Mouse (Mus musculus): Measurements from ENCODE around the gene Hist1h2bh. TPM values are rescaled to one million over a fixed set of nuclear protein-coding genes. Genes with fewer than 3 reads are reported as not detected.

Gene Hist1h2bh
- total RNA-seq, 2 experiments from 2014 or later = 23.5 to 23.8 TPM

GRCm38 (mm10) chr13:23530901-23531875 lies 12.0 kb downstream of the Hist1h2bh start, which contains the start of gene Hist1h4h:
Hist1h4h (plus strand) TSS chr13:23531050.
- DNase-seq = peak; percentile 97

- DNase-seq = peak; percentile 73
Measured at GRCm38 (mm10) chr13:23530181-23530900, 12.9 kb downstream of the Hist1h2bh start.

GRCm38 (mm10) chr13:23529480-23530165 lies 13.6 kb downstream of the Hist1h2bh start:
- DNase-seq = no peak

GRCm38 (mm10) chr13:23529005-23529404 lies 14.2 kb downstream of the Hist1h2bh start:
- DNase-seq = no peak

GRCm38 (mm10) chr13:23526312-23526711 lies 16.9 kb downstream of the Hist1h2bh start:
- DNase-seq = peak; percentile 95

- no peak for DNase-seq
Measured at GRCm38 (mm10) chr13:23525901-23526300, 17.3 kb downstream of the Hist1h2bh start.

GRCm38 (mm10) chr13:23524654-23525053 lies 18.5 kb downstream of the Hist1h2bh start:
- DNase-seq = peak; percentile 84

- DNase-seq = no peak
Measured at GRCm38 (mm10) chr13:23523976-23524375, 19.2 kb downstream of the Hist1h2bh start.

GRCm38 (mm10) chr13:23521703-23522102 lies 21.5 kb downstream of the Hist1h2bh start:
- peak; percentile 83 for DNase-seq

- peak; percentile 86 for DNase-seq
Measured at GRCm38 (mm10) chr13:23519416-23519815, 23.8 kb downstream of the Hist1h2bh start.

- DNase-seq = peak; percentile 86
Measured at GRCm38 (mm10) chr13:23518885-23519284, 24.3 kb downstream of the Hist1h2bh start.

GRCm38 (mm10) chr13:23518295-23518603 lies 24.9 kb downstream of the Hist1h2bh start:
- DNase-seq = no peak

- DNase-seq = peak; percentile 93
Measured at GRCm38 (mm10) chr13:23517603-23518294, 25.4 kb downstream of the Hist1h2bh start.

- DNase-seq = peak; percentile 79
Measured at GRCm38 (mm10) chr13:23516822-23517602, 26.2 kb downstream of the Hist1h2bh start.

- no peak for DNase-seq
Measured at GRCm38 (mm10) chr13:23515826-23516620, 27.2 kb downstream of the Hist1h2bh start.

GRCm38 (mm10) chr13:23515281-23515680 lies 27.9 kb downstream of the Hist1h2bh start:
- DNase-seq = no peak

GRCm38 (mm10) chr13:23513517-23513916 lies 29.7 kb downstream of the Hist1h2bh start:
- DNase-seq = no peak

GRCm38 (mm10) chr13:23510127-23510526 lies 33.1 kb downstream of the Hist1h2bh start:
- no peak for DNase-seq

GRCm38 (mm10) chr13:23506819-23507515 lies 36.2 kb downstream of the Hist1h2bh start:
- no peak for DNase-seq

- DNase-seq = peak; percentile 47
Measured at GRCm38 (mm10) chr13:23506351-23506750, 36.8 kb downstream of the Hist1h2bh start.
